Mouse (Mus musculus): Measurements from ENCODE around the gene Pdpk1.

Pdpk1 gene
- long read RNA-seq, experiment 1, full-length matches to known transcripts: 8 of 17 reads
- long read RNA-seq, experiment 1, partial matches to known transcripts: 4 of 17 reads
- long read RNA-seq, experiment 1, other reads (novel, unspliced or antisense): 5 of 17 reads
- long read RNA-seq, experiment 2, full-length matches to known transcripts: 8 of 21 reads
- long read RNA-seq, experiment 2, partial matches to known transcripts: 6 of 21 reads
- long read RNA-seq, experiment 2, other reads (novel, unspliced or antisense): 7 of 21 reads

- intact Hi-C loops (cut with DNase I): no loop called here
These were observed at the start of gene Pdpk1 for GRCm38 (mm10) chr17:24150824-24151223. TSS of gene Pdpk1 (minus strand) at chr17:24150924.

GRCm38 (mm10) chr17:24199741-24200140, 49.0 kb upstream of the Pdpk1 start:
- intact Hi-C loops (cut with DNase I): loop anchor here (5.0 kb wide), 1 partner anchor 53 kb away; the partner anchor contains the start of gene Ccnf

GRCm38 (mm10) chr17:24199252-24199651, 48.5 kb upstream of the Pdpk1 start:
- intact Hi-C loops (cut with DNase I): no loop called here

GRCm38 (mm10) chr17:24197032-24197824, 46.5 kb upstream of the Pdpk1 start:
- intact Hi-C loops (cut with DNase I): no loop called here

- intact Hi-C loops (cut with DNase I): no loop called here
These were observed 44.6 kb upstream of the Pdpk1 start for GRCm38 (mm10) chr17:24195349-24195748.

GRCm38 (mm10) chr17:24193769-24194168, 43.0 kb upstream of the Pdpk1 start:
- intact Hi-C loops (cut with DNase I): no loop called here

- intact Hi-C loops (cut with DNase I): no loop called here
These were observed 42.5 kb upstream of the Pdpk1 start for GRCm38 (mm10) chr17:24193268-24193667.

GRCm38 (mm10) chr17:24192848-24193247, 42.1 kb upstream of the Pdpk1 start:
- intact Hi-C loops (cut with DNase I): no loop called here

- intact Hi-C loops (cut with DNase I): no loop called here
These were observed 40.8 kb upstream of the Pdpk1 start for GRCm38 (mm10) chr17:24191481-24191880.

- intact Hi-C loops (cut with DNase I): no loop called here
These were observed 40.2 kb upstream of the Pdpk1 start for GRCm38 (mm10) chr17:24190934-24191333.

GRCm38 (mm10) chr17:24174259-24174658, 23.5 kb upstream of the Pdpk1 start:
- intact Hi-C loops (cut with DNase I): loop anchor here (5.0 kb wide), 3 partner anchors 33 to 218 kb away; partner anchors contain the start of genes Ntn3 and Tbc1d24

- intact Hi-C loops (cut with DNase I): loop anchor here (5.0 kb wide), 3 partner anchors 34 to 219 kb away; partner anchors contain the start of genes Ntn3 and Tbc1d24
These were observed 22.7 kb upstream of the Pdpk1 start for GRCm38 (mm10) chr17:24173423-24173822.

- intact Hi-C loops (cut with DNase I): loop anchor here (5.0 kb wide), 3 partner anchors 36 to 221 kb away; partner anchors contain the start of genes Ntn3 and Tbc1d24
These were observed 21.0 kb upstream of the Pdpk1 start for GRCm38 (mm10) chr17:24171738-24172137.

GRCm38 (mm10) chr17:24170729-24171128, 20.0 kb upstream of the Pdpk1 start:
- intact Hi-C loops (cut with DNase I): loop anchor here (5.0 kb wide), 3 partner anchors 37 to 222 kb away; partner anchors contain the start of genes Ntn3 and Tbc1d24

- intact Hi-C loops (cut with DNase I): loop anchor here (5.0 kb wide), 3 partner anchors 37 to 222 kb away; partner anchors contain the start of genes Ntn3 and Tbc1d24
These were observed 19.4 kb upstream of the Pdpk1 start for GRCm38 (mm10) chr17:24170125-24170524.

- intact Hi-C loops (cut with DNase I): loop anchor here (5.0 kb wide), 3 partner anchors 38 to 223 kb away; partner anchors contain the start of genes Ntn3 and Tbc1d24
These were observed 18.8 kb upstream of the Pdpk1 start, which contains the start of gene Atp6v0c for GRCm38 (mm10) chr17:24169317-24170065. TSS of gene Atp6v0c (minus strand) at chr17:24169702.

- intact Hi-C loops (cut with DNase I): no loop called here
These were observed 18.0 kb upstream of the Pdpk1 start for GRCm38 (mm10) chr17:24168590-24169277.

- intact Hi-C loops (cut with DNase I): no loop called here
These were observed 17.3 kb upstream of the Pdpk1 start for GRCm38 (mm10) chr17:24167891-24168505.

- intact Hi-C loops (cut with DNase I): no loop called here
These were observed 16.4 kb upstream of the Pdpk1 start for GRCm38 (mm10) chr17:24167120-24167519.
